Mouse (Mus musculus) heart, postnatal 14 days (tissue): ENCODE results near the gene Bcas3. TPM values are rescaled to one million over a fixed set of nuclear protein-coding genes. Genes with fewer than 3 reads are reported as not detected.

Source experiments
- DNase-seq, 2 experiments: peaks; one replicate each; pipeline ENCODE4 v3.0.0; 2021 to 2022
- intact Hi-C: fragments of 180-260 bp; cut with DNase I; formaldehyde crosslinking; loops from one replicate; pipeline ENCODE4 v1.15.1; 2025
- long read RNA-seq, 2 experiments: library from polyadenylated mRNA; stranded (forward); transcript quantifications; one replicate each; pipeline ENCODE4 v2.0.0; 2021
- total RNA-seq, 2 experiments: library from RNA; stranded (reverse); gene quantifications; 2 replicates each; pipeline ENCODE4 v1.2.3; 2021

Bcas3 gene
- total RNA-seq: 10 to 100 TPM; 33.7 to 39.2 TPM
- long read RNA-seq, experiment 1, partial matches to known transcripts: 1 of 3 reads
- long read RNA-seq, experiment 1, other reads (novel, unspliced or antisense): 1 of 3 reads
- long read RNA-seq, experiment 2, partial matches to known transcripts: 1 of 4 reads
- long read RNA-seq, experiment 2, other reads (novel, unspliced or antisense): 3 of 4 reads

DNA sequence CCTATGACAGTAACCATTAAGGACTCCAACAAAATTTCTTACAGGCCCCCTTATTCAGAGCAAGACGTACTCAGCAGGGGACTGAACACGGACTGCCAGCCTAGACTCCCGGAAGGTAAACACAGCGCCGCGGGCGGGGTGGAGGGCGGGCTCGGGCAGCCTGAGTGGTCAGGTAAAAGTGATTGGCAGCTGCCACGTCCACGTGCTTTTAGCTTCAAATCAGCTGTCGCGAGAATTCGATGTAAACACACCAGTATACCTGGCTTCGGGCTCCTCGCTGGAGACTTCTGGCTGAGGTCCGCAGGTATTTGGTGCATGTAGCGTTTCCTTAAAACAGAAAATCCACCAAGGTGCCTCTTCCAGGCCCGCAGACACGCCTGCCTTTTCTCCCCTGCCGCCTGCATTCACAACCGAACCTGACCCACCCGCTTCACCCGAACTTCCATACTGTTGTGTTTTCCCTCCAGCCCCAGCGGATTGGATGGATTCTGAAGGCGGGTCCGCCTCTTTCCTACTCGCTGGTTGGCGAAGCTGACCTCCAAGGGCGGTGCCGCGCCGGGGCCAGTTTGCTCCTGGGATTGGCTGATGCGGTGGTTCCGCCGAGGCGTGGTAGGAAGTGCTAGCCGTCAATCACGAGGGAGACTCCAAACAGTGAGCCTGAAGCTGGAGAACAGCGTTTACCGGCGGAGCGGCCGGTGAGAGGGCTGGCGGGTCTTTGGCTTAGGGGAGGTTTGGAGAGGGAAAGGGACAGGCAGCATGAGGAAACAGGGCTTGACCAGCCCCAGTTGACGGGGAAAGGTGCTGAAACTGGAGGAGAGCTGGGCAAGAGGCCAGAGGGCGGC, at the start of gene Bcas3:
Gene Bcas3 (plus strand): TSS at position 629 of the 842 bp plus-strand sequence.
- DNase-seq: peak; percentile 97
- intact Hi-C loops: loop anchor here (2.0 kb wide), 1 partner anchor 42 kb away; the partner anchor contains the start of gene Ppm1d

DNA sequence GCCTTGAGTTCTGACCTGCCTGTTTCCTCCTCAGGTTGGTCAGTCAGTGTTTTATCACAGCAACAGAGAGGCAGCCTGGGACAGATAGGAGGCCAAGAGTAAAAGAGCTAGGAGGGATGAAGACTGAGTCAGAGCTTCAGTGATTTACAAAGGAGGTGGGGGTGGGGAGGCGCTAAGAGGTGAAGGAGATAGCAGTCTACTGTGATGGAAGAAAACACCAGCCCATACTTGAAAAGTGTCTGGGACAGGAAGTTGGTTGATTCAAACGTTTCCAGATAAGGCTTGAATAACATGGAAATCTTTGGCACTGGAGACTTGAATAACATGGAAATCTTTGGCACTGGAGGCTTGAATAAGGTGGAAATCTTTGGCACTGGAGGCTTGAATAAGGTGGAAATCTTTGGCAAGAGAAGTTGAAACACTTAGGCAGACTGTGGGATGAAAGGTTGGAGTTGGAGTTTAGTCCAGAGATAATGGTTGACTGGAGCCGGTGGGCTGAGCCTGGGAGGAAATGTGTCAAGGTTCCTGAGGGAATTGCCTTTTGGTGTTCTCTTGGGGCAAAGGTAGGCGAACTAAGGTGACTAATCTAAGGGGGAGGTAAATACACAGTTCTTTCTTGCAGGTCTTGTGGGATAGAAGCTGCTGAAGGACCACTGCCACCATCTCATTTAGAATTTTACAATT, 46.2 kb upstream of the Bcas3 start:
- intact Hi-C loops: loop anchor here (5.0 kb wide), 1 partner anchor 34 kb away; no protein-coding TSS in a partner anchor
- DNase-seq: no peak

DNA sequence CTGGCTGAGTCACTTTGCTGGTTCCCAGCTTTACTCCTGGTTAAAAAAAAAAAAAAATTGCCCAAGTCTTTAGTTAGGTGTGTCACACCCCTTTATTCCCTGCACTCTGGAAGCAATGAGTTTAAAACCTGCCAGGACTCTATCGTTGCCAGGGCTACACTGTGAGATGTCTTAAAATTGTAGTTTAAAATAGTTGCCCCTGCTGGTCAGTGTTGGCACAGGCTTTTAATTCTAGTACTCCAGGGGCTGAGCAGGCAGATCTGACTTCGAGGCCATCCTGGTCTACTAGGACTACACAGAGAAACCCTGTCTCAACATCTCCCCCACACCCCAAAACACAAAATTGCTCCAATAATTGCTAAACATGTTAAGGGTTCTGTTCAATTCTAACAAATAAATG, 44.2 kb upstream of the Bcas3 start:
- no peak for DNase-seq
- intact Hi-C loops: loop anchor here (5.0 kb wide), 1 partner anchor 36 kb away; no protein-coding TSS in a partner anchor

DNA sequence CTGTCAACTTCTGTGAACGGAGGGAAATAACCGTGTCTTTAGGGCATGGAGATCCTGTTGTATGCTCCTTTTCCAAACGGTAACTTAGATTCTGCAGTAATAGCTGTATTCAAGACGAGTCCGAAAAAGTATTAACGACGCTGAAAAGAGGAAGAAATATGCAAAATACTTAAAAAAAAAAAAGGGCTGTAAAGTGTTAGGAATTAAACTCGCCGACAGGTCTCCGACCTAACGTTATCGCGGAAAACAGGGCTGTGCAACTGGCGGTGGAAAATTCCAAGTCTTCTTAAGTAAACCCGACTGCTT, 42.6 kb upstream of the Bcas3 start:
- intact Hi-C loops: loop anchor here (2.0 kb wide), 1 partner anchor 42 kb away; the partner anchor contains the start of gene Bcas3
- DNase-seq: no peak

DNA sequence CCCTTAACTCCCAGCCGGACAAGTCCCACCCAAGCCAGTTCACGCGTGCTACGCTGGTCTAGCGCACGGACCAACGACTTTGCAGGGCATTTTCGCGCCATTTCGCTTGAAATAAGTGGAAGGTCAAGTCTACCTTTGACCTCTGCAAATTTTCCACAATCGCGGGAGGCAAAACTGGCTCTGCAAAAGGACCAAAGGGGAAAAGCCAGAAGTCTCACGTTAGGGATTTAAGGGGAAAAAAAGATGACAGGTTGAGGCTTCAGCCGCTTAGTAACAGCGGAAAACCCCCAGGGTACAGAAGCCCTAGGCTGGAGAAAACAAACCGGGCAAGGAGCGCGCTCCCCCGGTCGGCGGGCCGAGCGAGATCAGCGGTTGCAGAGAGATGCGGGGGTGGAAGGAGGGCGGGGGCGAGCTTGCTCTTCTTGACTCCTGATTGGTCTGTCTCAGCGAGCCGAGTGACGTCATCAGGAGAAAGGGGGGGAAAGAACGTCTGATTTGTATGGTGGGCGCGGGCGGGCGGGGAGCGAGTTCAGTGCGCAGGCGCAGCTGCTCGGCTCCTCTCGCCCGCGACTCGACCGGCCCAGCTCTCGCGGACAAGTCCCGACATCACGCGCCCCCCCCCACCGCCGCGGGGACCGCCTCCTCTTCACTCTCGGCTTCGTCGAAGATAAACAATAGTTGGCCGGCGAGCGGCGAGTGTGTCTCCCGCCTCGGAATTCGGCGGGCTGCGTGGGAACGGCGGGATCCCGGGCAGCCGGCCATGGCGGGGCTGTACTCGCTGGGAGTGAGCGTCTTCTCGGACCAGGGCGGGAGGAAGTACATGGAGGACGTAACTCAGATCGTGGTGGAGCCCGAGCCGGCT, 42.0 kb upstream of the Bcas3 start, which contains the start of gene Ppm1d:
Gene Ppm1d (plus strand): TSS at position 532 of the 862 bp plus-strand sequence.
- intact Hi-C loops: loop anchor here (2.0 kb wide), 1 partner anchor 42 kb away; the partner anchor contains the start of gene Bcas3

DNA sequence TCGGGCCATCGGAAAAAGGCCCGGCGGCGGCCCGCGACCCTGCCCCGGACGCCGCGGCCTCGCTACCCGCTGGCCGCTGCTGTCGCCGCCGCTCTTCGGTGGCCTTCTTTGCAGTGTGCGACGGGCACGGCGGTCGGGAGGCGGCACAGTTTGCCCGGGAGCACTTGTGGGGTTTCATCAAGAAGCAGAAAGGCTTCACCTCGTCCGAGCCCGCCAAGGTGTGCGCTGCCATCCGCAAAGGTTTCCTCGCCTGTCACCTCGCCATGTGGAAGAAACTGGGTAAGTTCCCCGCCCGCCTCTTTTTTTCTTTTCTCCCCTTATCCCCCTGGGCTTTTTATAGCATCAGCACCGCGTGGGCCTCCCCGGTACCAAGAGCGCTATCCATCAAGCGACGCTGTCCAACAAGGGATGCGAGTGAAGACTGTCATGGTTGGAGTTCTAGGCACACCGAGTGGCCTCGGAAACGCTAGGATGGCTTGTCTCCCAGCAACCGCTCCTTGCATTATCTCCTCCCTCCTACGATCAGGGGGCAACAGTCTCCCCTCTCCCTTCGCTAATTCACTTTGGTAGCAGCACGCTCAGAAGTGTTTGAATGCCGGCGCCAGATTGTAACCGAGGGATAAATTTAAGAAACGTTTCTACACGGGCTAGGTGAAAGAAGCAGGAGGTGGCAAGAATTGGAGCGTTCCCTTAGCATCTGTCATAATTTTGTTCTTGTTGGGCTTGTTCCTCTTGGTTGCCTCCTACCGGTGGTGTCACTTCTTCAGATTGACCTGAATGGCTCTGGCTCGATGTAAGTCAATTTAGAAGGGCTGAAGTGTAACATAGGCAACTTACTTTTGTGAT, 41.1 kb upstream of the Bcas3 start:
- intact Hi-C loops: loop anchor here (2.0 kb wide), 1 partner anchor 41 kb away; the partner anchor contains the start of gene Bcas3
- DNase-seq: peak; percentile 27 to 43

More for the DNA sequence above, 42.0 kb upstream of the Bcas3 start, which contains the start of gene Ppm1d:
- peak; percentile 98 for DNase-seq

DNA sequence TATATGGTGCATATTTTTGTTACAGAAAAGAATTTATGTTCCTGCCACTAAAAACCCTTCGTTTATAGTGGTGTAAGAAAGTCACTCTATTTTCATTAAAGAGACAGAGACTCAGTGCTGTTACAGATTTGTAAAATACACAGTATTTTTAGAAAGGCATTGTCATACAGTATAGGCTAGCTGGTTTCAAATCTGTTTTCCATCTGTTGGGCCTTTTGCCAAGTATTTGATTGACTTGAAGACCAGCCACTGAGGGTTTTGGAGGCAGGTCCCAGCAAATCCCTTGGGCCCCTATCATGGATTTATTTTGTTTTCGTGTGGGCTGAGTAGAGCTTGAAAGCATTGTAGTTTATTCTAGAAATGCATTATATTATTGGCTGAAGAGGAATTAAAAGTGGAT, 40.1 kb upstream of the Bcas3 start:
- intact Hi-C loops: no loop called here

DNA sequence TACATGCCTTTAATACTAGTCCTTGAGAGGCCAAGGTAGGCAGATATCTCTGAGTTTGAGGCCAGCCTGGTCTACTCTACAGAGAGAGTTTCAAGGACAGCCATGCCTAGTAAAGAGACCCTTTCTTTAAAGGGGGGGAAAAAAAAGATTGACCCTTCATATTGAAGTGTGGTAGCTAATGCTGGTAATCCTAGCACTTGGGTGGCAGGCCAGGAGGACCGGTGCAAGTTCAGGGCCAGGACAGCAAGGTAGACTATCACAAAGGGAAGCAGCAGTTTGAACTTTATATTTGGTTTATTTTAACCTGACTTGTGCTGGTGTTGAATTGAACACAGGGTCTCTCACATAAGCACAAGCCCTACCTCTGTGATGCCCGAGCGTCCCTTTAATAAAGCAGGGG, 39.6 kb upstream of the Bcas3 start:
- no peak for DNase-seq
- intact Hi-C loops: no loop called here

More for the DNA sequence above, 40.1 kb upstream of the Bcas3 start:
- DNase-seq: peak; percentile 70 to 86

DNA sequence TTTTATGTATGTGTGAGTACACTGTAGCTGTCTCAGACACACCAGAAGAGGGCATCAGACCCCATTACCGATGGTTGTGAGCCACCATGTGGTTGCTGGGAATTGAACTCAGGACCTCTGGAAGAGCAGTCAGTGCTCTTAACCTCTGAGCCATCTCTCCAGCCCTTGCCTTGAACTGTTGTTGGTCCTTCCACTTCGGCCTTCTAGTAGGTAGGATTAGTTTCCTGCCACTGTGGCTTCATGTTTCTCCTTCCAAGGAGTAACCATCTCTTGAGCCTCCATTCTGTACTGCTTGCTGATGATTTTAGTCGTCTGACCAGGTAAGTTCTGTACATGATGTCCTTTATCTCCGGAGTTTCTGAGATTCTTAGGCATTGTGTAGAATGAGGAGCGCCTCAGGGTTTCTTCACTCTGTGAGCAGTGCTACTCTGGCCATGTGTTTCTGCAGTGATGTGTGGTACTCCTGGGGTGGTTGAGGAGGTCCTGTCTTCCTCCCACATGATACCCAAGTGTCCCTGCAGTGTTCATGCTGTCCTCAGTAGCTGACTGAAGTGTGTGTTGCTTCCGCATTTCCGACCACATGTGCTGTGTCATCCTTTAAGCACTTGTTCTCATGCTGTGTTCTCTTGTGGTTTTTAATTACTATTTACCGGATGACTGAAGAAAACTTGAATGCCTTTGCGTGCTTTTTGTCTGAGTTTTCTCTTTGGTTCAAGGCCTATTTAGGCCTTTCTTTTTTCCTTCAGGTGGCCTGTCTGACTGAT, 29.2 kb upstream of the Bcas3 start:
- intact Hi-C loops: no loop called here
- DNase-seq: no peak

DNA sequence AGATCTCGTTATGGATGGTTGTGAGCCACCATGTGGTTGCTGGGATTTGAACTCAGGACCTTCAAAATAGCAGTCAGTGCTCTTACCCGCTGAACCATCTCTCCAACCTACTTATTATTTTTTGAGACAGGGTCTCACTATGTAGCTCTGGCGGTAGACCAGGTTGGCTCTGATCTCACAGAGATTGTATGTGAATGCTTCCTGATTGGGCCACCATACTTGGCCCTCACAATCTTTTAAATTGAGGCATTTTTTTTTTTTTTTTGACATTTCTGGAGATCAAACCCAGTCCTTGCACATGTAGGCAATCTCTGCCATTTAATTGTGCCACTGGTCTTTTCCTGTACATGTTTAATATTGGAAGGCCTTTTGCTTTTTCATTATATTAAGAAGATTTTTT, 24.2 kb upstream of the Bcas3 start:
- no peak for DNase-seq
- intact Hi-C loops: loop anchor here (2.0 kb wide), 1 partner anchor 14 kb away; no protein-coding TSS in a partner anchor

DNA sequence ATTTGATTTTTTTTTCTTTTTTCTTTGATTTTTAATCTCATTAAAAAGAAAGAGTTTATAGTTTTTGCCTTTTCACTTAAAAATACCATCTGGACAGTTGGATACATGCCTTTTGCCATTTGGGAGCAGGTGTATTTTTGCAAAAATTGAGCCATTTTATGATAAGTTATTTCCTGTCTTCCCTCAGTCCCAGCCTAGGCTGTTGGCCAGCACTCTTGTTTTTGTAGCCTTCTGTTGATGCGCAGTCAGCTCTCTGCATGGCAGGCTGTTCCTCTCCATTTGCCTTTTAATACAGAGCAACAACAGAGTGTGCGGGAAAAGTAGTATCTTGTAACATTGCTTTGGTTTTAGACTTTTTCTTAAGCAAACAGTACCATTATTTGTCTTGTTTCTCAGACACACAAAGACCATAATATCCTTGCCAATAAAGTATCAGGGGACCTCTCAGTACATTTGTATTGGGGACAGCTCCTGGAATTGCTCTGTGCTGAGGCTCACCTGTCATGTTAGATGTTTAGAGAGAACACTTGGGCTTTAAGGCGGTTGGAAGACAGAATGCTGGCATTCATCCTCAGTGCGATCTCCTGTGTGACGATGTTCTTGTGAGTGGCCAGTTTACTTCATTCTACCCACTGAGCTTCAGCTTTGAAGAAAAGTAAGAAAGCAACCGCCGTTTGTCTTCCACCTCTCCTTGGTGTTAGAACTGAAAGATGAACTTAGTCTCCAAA, 23.6 kb upstream of the Bcas3 start:
- intact Hi-C loops: loop anchor here (2.0 kb wide), 1 partner anchor 15 kb away; no protein-coding TSS in a partner anchor
- DNase-seq: peak; percentile 27 to 39

DNA sequence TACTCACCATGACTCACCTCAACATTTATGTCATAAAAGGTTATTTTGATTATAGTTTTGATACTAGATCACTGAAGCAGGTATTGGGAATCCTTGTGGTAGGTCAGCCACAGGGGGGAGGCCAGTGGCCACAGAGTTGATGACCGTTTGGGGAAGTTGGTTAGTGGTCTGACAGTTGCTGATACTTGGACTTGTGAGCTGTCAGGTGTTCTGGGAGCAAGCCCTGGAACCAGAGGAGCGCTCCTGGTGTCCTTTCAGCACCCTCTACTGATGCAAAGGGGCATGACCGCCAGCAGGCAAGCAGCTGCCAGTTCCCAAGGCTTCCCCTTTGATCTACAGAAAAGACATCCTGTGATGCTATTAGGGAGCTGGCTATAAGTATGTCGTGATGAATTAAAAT, 18.2 kb upstream of the Bcas3 start:
- peak; percentile 50 to 63 for DNase-seq
- intact Hi-C loops: loop anchor here (2.0 to 5.0 kb wide), 2 partner anchors 62 to 162 kb away; partner anchors contain the start of gene 1700125H20Rik

DNA sequence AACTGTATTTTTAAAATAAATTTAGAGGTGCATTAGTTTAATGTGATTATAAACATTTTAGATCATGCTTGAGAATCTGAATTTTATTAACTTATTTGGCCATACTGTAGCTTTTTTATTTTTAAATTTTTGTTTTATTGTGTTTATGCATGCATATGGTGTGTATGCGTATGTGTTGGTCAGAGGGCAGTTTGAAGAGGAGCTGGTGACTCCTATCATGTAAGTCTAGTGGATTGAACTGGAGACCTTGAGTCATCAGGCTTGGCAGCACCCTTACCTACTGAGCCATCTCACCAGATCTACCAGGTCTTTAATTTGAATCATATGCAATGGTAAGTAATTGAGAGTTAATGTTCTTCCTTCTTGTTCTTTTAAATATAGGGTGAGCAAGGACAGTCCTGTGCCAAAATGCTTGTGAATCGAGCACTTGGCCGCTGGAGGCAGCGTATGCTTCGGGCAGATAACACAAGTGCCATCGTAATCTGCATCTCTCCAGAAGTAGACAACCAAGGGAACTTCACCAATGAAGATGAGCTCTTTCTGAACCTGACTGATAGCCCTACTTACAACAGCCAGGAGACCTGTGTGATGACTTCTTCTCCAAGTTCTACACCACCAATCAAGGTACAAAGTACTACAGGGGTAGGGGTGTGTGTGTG, 13.7 kb upstream of the Bcas3 start:
- no peak for DNase-seq
- intact Hi-C loops: loop anchor here (5.0 kb wide), 1 partner anchor 167 kb away; the partner anchor contains the start of gene 1700125H20Rik

DNA sequence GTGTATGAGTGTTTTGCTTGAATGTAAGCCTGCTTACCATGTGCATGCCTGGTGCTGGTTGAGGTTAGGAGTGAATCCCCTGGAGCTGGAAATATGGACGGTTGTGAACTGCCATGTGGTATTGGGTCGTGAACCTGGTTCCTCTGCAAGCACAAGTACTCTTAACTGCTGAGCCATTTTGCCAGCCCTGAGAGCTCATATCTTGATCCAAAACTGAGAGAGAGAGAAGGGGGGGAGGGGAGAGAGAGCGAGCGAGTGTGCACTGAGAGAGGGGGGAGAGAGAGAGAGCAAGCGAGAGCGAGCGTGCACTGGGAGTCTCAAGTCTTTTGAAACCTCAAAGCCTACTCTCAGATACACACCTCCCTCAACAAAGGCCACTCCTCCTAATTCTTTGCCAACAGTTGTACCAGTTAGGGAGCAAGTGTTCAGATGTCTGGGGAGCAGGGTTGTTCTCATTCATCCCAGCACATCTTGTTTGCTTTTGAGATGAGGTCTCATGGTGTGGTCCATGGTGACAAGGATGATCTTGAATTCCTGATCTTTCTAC, 12.8 kb upstream of the Bcas3 start:
- intact Hi-C loops: no loop called here
- no peak for DNase-seq

DNA sequence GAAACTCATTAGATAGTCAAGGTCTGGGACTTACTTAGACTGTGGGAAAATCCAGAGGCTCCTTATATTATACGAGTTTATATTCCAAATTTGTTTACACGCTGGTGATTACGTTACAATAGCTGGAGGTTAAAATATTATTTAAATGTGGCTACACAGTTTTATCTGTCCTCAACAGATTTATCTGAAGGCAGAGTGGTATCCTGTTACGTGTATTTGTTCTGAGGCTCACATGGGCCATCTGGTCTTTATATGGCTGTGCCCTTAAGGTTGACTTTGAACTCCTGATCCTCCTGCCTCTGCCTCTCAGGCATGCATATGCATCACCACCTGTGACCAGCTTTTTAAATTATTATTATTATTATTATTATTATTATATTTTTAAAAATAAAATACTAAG, 852 bp downstream of the Bcas3 start:
- intact Hi-C loops: loop anchor here (2.0 kb wide), 1 partner anchor 43 kb away; the partner anchor contains the start of gene Ppm1d
- DNase-seq: no peak

DNA sequence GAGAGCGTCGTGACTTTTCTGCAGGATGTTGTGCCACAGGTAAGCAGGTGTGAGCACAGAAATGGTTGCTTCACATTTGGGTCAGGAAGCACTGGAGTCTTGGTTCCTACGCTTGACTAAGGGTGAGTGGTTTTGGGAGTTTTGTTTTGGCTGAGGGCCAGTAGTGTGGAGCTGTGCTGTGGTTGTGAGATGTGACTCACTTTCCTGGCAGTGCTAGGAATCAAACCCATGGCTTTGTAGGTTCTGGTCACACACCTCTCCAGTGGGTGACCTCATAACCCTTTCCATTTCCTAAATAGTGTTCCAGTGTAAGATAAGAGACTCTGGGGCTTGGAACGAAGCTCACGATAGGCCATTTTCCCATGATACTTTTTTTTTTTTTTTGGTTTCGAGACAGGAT, 6.7 kb downstream of the Bcas3 start:
- DNase-seq: no peak
- intact Hi-C loops: no loop called here
